Mouse (Mus musculus) forebrain, embryonic 16.5 days (tissue): Measurements from ENCODE around the gene Ermard. TPM values are rescaled to one million over a fixed set of nuclear protein-coding genes. Genes with fewer than 3 reads are reported as not detected.
"Not testable (repeated sequence)": the region's sequence is repeated elsewhere in the genome, so short reads cannot be mapped to it uniquely, and the experiment has no call there.

Experiments
- ATAC-seq: fragments of 200-750 bp; cut with Nextera tagmentation; 2 replicates; pipeline ENCODE4 v1.8.0; 2017; ENCODE audit warnings: mild to moderate bottlenecking, moderate library complexity
- H3K27ac ChIP-seq: fragments of 300-500 bp; sonication (generic); 2 replicates; pipeline ENCODE4 v1.5.1; 2014; ENCODE audit warnings: low read length, control low read depth
- H3K27me3 ChIP-seq: fragments of 300-500 bp; sonication (generic); replicated peaks from 2 replicates; pipeline ENCODE4 v1.6.1; 2014; ENCODE audit warnings: low read length; ENCODE audit not compliant: control insufficient read depth, insufficient read depth
- H3K36me3 ChIP-seq: fragments of 300-500 bp; sonication (generic); 2 replicates; pipeline ENCODE4 v1.6.1; 2014; ENCODE audit not compliant: control insufficient read depth, insufficient read depth
- H3K4me1 ChIP-seq: fragments of 300-500 bp; sonication (generic); replicated peaks from 2 replicates; pipeline ENCODE4 v1.6.1; 2014; ENCODE audit warnings: low read length; ENCODE audit not compliant: control insufficient read depth, insufficient read depth
- H3K4me2 ChIP-seq: fragments of 300-500 bp; sonication (generic); 2 replicates; pipeline ENCODE4 v1.6.1; 2014; ENCODE audit warnings: mild to moderate bottlenecking, low read length, control low read depth
- H3K4me3 ChIP-seq: fragments of 300-500 bp; sonication (generic); replicated peaks from 2 replicates; pipeline ENCODE4 v1.5.1; 2014; ENCODE audit warnings: mild to moderate bottlenecking, low read length, control low read depth
- H3K9ac ChIP-seq: fragments of 300-500 bp; sonication (generic); replicated peaks from 2 replicates; pipeline ENCODE4 v1.6.1; 2014; ENCODE audit warnings: low read depth, low read length, control low read depth
- H3K9me3 ChIP-seq: fragments of 300-500 bp; sonication (generic); 2 replicates; pipeline ENCODE4 v1.6.1; 2016; ENCODE audit warnings: low read length; ENCODE audit not compliant: control insufficient read depth
- WGBS: fragments of 180-500 bp; shearing (Covaris S2); extraction: QIAGEN DNeasy Blood & Tissue Kit; methylation state at CpG from one replicate; pipeline ENCODE4 v1.1.7; 2014; 5-methylcytosine and 5-hydroxymethylcytosine counted together
- polyA plus RNA-seq: library from polyadenylated mRNA; unstranded; fragments of >200 nt; fragmentation: Nextera tagmentation; extraction: Ambion mirVana; gene quantifications from 2 replicates; pipeline ENCODE4 v1.2.1, GENCODE M21; 2015

Gene Ermard
- 73.3 and 86.6 TPM in 2 replicates for polyA plus RNA-seq

GRCm38 (mm10) chr17:15041175-15041729 lies at the start of gene Ermard, which contains the start of the genes Tcte3 and Gm3448:
Ermard (plus strand) TSS chr17:15041208.
Tcte3 (minus strand) TSS chr17:15041488.
Gm3448 (minus strand) TSS chr17:15041537.
- WGBS, result 0% methylated on average over 9 of the region's 56 CpGs
- H3K9me3 ChIP-seq, H3K9ac ChIP-seq, H3K27ac ChIP-seq, H3K36me3 ChIP-seq, H3K4me2 ChIP-seq, H3K4me1 ChIP-seq, H3K27me3 ChIP-seq, H3K4me3 ChIP-seq: not testable (repeated sequence)
- ATAC-seq, result peak; percentile 99

- not testable (repeated sequence) for H3K27me3 ChIP-seq, H3K27ac ChIP-seq, H3K4me1 ChIP-seq, H3K9me3 ChIP-seq, H3K9ac ChIP-seq, H3K4me3 ChIP-seq, H3K4me2 ChIP-seq, H3K36me3 ChIP-seq
- ATAC-seq, result peak; percentile 76
- WGBS, result no CpG with 5 or more reads among the region's 98 CpGs
These were observed 48.4 kb upstream of the Ermard start for GRCm38 (mm10) chr17:14992522-14993138.

GRCm38 (mm10) chr17:14993139-14993832 lies 47.7 kb upstream of the Ermard start:
- not testable (repeated sequence) for H3K4me3 ChIP-seq, H3K36me3 ChIP-seq, H3K9ac ChIP-seq, H3K27ac ChIP-seq, H3K4me2 ChIP-seq, H3K4me1 ChIP-seq, H3K27me3 ChIP-seq, H3K9me3 ChIP-seq
- peak; percentile 93 for ATAC-seq
- no CpG with 5 or more reads among the region's 47 CpGs for WGBS

DNA sequence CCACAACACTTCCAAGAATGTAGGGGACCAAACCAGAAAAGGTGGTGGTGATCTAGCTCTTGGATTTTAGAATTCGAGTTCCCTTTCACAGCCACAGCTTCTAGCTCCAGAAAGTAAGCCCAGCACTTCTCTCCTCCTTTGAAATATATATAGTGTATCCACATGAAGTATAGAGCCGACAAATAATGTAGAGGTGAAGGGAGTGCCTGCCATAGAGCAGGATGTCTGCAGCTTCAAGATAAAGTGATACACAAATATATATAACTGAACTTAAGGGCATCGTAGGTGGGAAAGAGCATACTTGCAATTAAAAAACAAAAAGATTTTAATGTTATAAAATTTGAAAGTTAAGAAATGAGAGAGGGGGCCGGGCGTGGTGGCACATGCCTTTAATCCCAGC lies 46.9 kb upstream of the Ermard start:
- H3K27me3 ChIP-seq, ATAC-seq, H3K4me2 ChIP-seq, H3K4me1 ChIP-seq, H3K9me3 ChIP-seq, H3K27ac ChIP-seq, H3K4me3 ChIP-seq, H3K36me3 ChIP-seq, H3K9ac ChIP-seq: not testable (repeated sequence)
- no CpG with 5 or more reads among the region's 5 CpGs for WGBS

DNA sequence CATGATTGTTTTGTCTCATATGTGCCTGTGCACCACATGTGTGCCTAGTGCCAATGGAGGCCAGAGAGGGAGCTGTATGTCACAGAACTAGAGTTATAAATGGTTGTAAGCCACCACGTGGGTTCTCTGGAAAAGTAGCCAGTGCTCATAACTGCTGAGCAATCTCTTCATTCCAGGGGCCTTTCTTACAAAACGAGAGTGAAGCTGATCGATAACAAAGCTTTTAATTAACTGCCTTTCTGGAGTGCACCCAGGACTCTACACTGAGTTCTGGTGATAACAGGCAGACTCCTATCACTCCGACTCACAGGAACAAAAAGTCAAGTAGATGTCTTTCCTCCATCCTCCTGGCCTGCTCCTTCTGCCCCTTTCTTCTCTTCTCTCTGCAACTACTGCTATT lies 41.0 kb upstream of the Ermard start:
- not testable (repeated sequence) for H3K4me3 ChIP-seq, H3K4me2 ChIP-seq, H3K9me3 ChIP-seq, H3K9ac ChIP-seq, H3K27me3 ChIP-seq, ATAC-seq, H3K27ac ChIP-seq, H3K36me3 ChIP-seq, H3K4me1 ChIP-seq
- no CpG with 5 or more reads among the region's 4 CpGs for WGBS

GRCm38 (mm10) chr17:15009088-15009487 lies 31.9 kb upstream of the Ermard start:
- H3K4me1 ChIP-seq, H3K27me3 ChIP-seq, H3K36me3 ChIP-seq, H3K4me3 ChIP-seq, ATAC-seq, H3K27ac ChIP-seq, H3K4me2 ChIP-seq, H3K9ac ChIP-seq, H3K9me3 ChIP-seq: not testable (repeated sequence)
- WGBS, result no CpG with 5 or more reads among the region's 3 CpGs

GRCm38 (mm10) chr17:15009706-15010413 lies 31.1 kb upstream of the Ermard start, which contains the start of gene Gm3435:
Gm3435 (plus strand) TSS chr17:15010176.
- H3K4me1 ChIP-seq, H3K27ac ChIP-seq, H3K4me3 ChIP-seq, H3K9me3 ChIP-seq, H3K27me3 ChIP-seq, H3K36me3 ChIP-seq, H3K4me2 ChIP-seq, H3K9ac ChIP-seq: not testable (repeated sequence)
- WGBS, result no CpG with 5 or more reads among the region's 60 CpGs
- ATAC-seq, result peak; percentile 99

DNA sequence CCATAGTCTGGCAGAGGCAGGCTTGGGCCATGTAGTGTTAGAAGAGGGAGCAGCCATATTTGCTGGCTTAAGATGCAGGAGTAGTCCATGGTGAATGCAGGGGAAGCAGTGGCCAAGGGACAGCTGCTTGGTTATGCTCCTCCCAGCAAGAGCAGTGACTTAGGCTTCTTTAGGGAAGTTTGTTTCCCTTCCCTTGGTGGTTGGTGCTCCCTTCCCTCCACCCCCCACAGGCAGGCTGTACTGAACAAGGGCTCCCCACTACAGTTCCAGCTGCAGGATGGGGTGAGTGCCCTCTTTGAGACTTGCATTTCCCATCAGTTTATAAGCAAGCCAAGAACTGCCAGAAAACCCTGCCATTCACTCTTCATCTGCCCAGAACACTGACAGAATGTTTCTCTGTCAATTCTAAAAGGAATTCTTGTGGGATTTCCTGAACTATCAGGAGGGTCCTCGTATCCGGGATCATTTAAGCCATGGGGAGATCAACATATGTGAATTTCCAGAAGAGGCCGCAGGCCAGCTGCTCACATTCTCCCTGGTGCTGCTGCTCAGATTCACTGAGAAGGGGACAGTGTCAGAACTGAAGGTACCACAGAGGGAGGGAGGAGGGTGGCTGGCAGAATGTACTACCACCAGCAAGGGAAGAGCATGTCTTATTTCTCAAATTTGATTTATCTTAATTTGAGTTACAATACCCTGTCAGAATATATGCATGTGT lies 19.3 kb upstream of the Ermard start:
- not testable (repeated sequence) for H3K4me2 ChIP-seq, H3K36me3 ChIP-seq, H3K9me3 ChIP-seq, H3K27ac ChIP-seq, ATAC-seq, H3K4me1 ChIP-seq, H3K4me3 ChIP-seq, H3K27me3 ChIP-seq, H3K9ac ChIP-seq
- 88% methylated on average over 3 of the region's 3 CpGs for WGBS
